22 mouse cellular contexts compared by ENCODE assay signal in the genomic region with DNA sequence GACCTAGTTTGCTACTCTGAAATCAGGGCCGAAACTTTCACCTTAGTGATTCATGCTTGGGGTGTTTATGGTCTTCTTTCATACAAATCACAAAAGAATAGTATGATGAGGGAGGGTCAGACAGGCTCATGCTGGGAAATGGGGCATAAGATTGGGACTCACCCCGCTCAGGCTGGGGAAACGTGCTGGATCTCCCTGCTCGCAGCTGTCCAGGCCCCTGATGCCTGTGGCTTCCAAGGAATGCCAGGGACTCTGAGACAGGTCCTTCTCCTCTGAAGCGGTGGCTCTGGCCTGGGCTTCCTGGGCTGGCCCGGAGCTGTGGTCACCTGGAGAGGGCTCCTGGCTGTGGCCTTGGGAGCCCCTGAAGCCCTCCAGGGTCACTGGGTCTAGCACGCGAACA. TPM values are rescaled to one million over a fixed set of nuclear protein-coding genes. Genes with fewer than 3 reads are reported as not detected.
DNase-seq lines count a peak whose midpoint lies in the region; ATAC-seq lines count a peak whose summit lies in the region.
"Had no signal": no experiment of that assay in that cellular context is flagged by ENCODE, and none has a peak within 500 bp of the region (broad histone marks: within the 10 kb centered on the region; RNA-seq: fewer than 3 reads in every experiment).

No protein-coding gene starts in this region.

- DNase-seq in forebrain, embryonic 11.5 days (ENCODE audit: low spot score): peak; percentile 50
- peak; percentile 1 for DNase-seq in right cerebral cortex, postnatal 4 days
- DNase-seq in right cerebral cortex, postnatal 25 days: no peak
- DNase-seq: adrenal gland, postnatal 10 days; adrenal gland, postnatal 36 days; cerebellum, adult 18-20 months; cerebellum, adult 9-10 months; cerebellum, postnatal 14 days; gastrocnemius, postnatal 25 days; heart, adult 18-20 months; heart, postnatal 10 days; heart, postnatal 36 days had no signal

- H3K36me3 ChIP-seq in forebrain, embryonic 11.5 days (ENCODE audit: control insufficient read depth, insufficient read depth, low read length): no peaks in the 10 kb centered on the region
- H3K36me3 ChIP-seq in forebrain, embryonic 13.5 days (ENCODE audit: poor library complexity, severe bottlenecking): no peaks in the 10 kb centered on the region
- no peaks in the 10 kb centered on the region for H3K36me3 ChIP-seq in neural tube, embryonic 12.5 days
- H3K36me3 ChIP-seq in neural tube, embryonic 15.5 days: no peaks in the 10 kb centered on the region; the same call in 1 of the 2 replicates
- H3K36me3 ChIP-seq in liver, embryonic 12.5 days: no peaks in the 10 kb centered on the region
- H3K36me3 ChIP-seq: forebrain, embryonic 10.5 days; forebrain, embryonic 15.5 days; heart, embryonic 12.5 days; heart, embryonic 15.5 days had no signal

- no peak overlapping the region for H3K27ac ChIP-seq in forebrain, embryonic 11.5 days (ENCODE audit: low read depth, low read length)
- H3K27ac ChIP-seq in forebrain, embryonic 13.5 days: no peak overlapping the region
- no peak overlapping the region for H3K27ac ChIP-seq in neural tube, embryonic 12.5 days
- H3K27ac ChIP-seq in neural tube, embryonic 15.5 days (replicated peaks): no peak overlapping the region
- no peak overlapping the region for H3K27ac ChIP-seq in liver, embryonic 12.5 days
- H3K27ac ChIP-seq: forebrain, embryonic 10.5 days; forebrain, embryonic 15.5 days; heart, embryonic 15.5 days; hindbrain, embryonic 14.5 days had no signal

- no peak overlapping the region for H3K4me3 ChIP-seq in forebrain, embryonic 11.5 days (ENCODE audit: low read depth, low read length)
- no peak overlapping the region for H3K4me3 ChIP-seq in forebrain, embryonic 13.5 days
- no peak overlapping the region for H3K4me3 ChIP-seq in neural tube, embryonic 12.5 days
- no peak overlapping the region for H3K4me3 ChIP-seq in neural tube, embryonic 15.5 days (replicated peaks)
- H3K4me3 ChIP-seq in liver, embryonic 12.5 days: no peak overlapping the region
- H3K4me3 ChIP-seq: forebrain, embryonic 10.5 days; forebrain, embryonic 15.5 days; heart, embryonic 12.5 days; heart, embryonic 15.5 days had no signal

- H3K4me1 ChIP-seq in forebrain, embryonic 11.5 days (replicated peaks; ENCODE audit: control insufficient read depth, insufficient read depth, low read length): no peaks in the 10 kb centered on the region
- H3K4me1 ChIP-seq in forebrain, embryonic 13.5 days: peaks cover 2% of the 10 kb centered on the region
- H3K4me1 ChIP-seq in neural tube, embryonic 12.5 days: peaks cover 10% of the 10 kb centered on the region
- H3K4me1 ChIP-seq in neural tube, embryonic 15.5 days: peaks cover 9% of the 10 kb centered on the region
- H3K4me1 ChIP-seq in liver, embryonic 12.5 days: no peaks in the 10 kb centered on the region

- H3K9ac ChIP-seq in forebrain, embryonic 11.5 days (ENCODE audit: low read length): no peak overlapping the region
- no peak overlapping the region for H3K9ac ChIP-seq in forebrain, embryonic 13.5 days
- H3K9ac ChIP-seq in neural tube, embryonic 12.5 days: 0 out of 2 replicates have a peak overlapping the region, but pooled peaks have one; percentile 8
- no peak overlapping the region for H3K9ac ChIP-seq in neural tube, embryonic 15.5 days (replicated peaks)
- no peak overlapping the region for H3K9ac ChIP-seq in liver, embryonic 12.5 days
- H3K9ac ChIP-seq: forebrain, embryonic 15.5 days; heart, embryonic 12.5 days; heart, embryonic 15.5 days; hindbrain, embryonic 14.5 days had no signal

- WGBS in forebrain, embryonic 11.5 days: 86% methylated on average over 8 of the region's 8 CpGs
- WGBS in forebrain, embryonic 13.5 days: 84% methylated on average over 8 of the region's 8 CpGs
- WGBS in neural tube, embryonic 12.5 days: 84% methylated on average over 8 of the region's 8 CpGs
- 82% methylated on average over 8 of the region's 8 CpGs for WGBS in neural tube, embryonic 15.5 days
- 67% methylated on average over 8 of the region's 8 CpGs for WGBS in liver, embryonic 12.5 days (ENCODE audit: insufficient replicate concordance)

- no peaks in the 10 kb centered on the region for H3K9me3 ChIP-seq in forebrain, embryonic 11.5 days (ENCODE audit: control insufficient read depth, low read length)
- no peaks in the 10 kb centered on the region for H3K9me3 ChIP-seq in forebrain, embryonic 13.5 days (replicated peaks)
- no peaks in the 10 kb centered on the region for H3K9me3 ChIP-seq in neural tube, embryonic 12.5 days
- no peaks in the 10 kb centered on the region for H3K9me3 ChIP-seq in neural tube, embryonic 15.5 days (replicated peaks)
- no peaks in the 10 kb centered on the region for H3K9me3 ChIP-seq in liver, embryonic 12.5 days (replicated peaks)
- H3K9me3 ChIP-seq: forebrain, embryonic 10.5 days; forebrain, embryonic 15.5 days; heart, embryonic 12.5 days; heart, embryonic 15.5 days had no signal

- peaks cover 19% of the 10 kb centered on the region for H3K27me3 ChIP-seq in forebrain, embryonic 11.5 days (ENCODE audit: control insufficient read depth, insufficient read depth, low read length)
- peaks cover 31% of the 10 kb centered on the region for H3K27me3 ChIP-seq in forebrain, embryonic 13.5 days
- peaks cover 30% of the 10 kb centered on the region for H3K27me3 ChIP-seq in neural tube, embryonic 12.5 days (replicated peaks)
- H3K27me3 ChIP-seq in neural tube, embryonic 15.5 days (replicated peaks): peaks cover 32% of the 10 kb centered on the region
- H3K27me3 ChIP-seq in liver, embryonic 12.5 days (replicated peaks): peaks cover 54% of the 10 kb centered on the region

- ATAC-seq in forebrain, embryonic 11.5 days (replicated peaks; ENCODE audit: low FRiP score): no peak
- no peak for ATAC-seq in forebrain, embryonic 13.5 days
- ATAC-seq in neural tube, embryonic 12.5 days (ENCODE audit: low FRiP score, low read depth): no peak
- no peak for ATAC-seq in neural tube, embryonic 15.5 days (ENCODE audit: low FRiP score)
- no peak for ATAC-seq in liver, embryonic 12.5 days
- ATAC-seq: forebrain, embryonic 15.5 days; Patski had no signal

- no peak overlapping the region for H3K4me2 ChIP-seq in forebrain, embryonic 11.5 days (ENCODE audit: low read depth, low read length, severe bottlenecking)
- H3K4me2 ChIP-seq in forebrain, embryonic 13.5 days: no peak overlapping the region
- no peak overlapping the region for H3K4me2 ChIP-seq in neural tube, embryonic 12.5 days (replicated peaks)
- H3K4me2 ChIP-seq in neural tube, embryonic 15.5 days: no peak overlapping the region
- no peak overlapping the region for H3K4me2 ChIP-seq in liver, embryonic 12.5 days
- H3K4me2 ChIP-seq: forebrain, embryonic 15.5 days; heart, embryonic 12.5 days; heart, embryonic 15.5 days; hindbrain, embryonic 14.5 days had no signal

RNA-seq across cellular contexts. Expression of a gene that starts 9.4 kb away (rescaled TPM):
- 6.6 and 7.3 TPM in 2 replicates for polyA plus RNA-seq in forebrain, embryonic 11.5 days (2014; fragmentation: Nextera tagmentation; extraction: Ambion mirVana)
- polyA plus RNA-seq in forebrain, embryonic 13.5 days (2015; fragmentation: Nextera tagmentation; extraction: Ambion mirVana): 8.3 and 9.0 TPM in 2 replicates
- 23.3 and 25.1 TPM in 2 replicates for polyA plus RNA-seq in neural tube, embryonic 12.5 days (2016; fragmentation: Nextera tagmentation; extraction: Ambion mirVana)
- polyA plus RNA-seq in neural tube, embryonic 15.5 days (2015; fragmentation: Nextera tagmentation; extraction: Ambion mirVana): 31.0 and 37.9 TPM in 2 replicates
- 1.9 and 2.2 TPM in 2 replicates for polyA plus RNA-seq in liver, embryonic 12.5 days (2016; fragmentation: Nextera tagmentation; extraction: Ambion mirVana)
